Mouse (Mus musculus): ENCODE results near the gene Senp6. TPM values are rescaled to one million over a fixed set of nuclear protein-coding genes. Genes with fewer than 3 reads are reported as not detected.

Senp6 gene
- total RNA-seq, 1 experiment, result 86.7 TPM

DNA sequence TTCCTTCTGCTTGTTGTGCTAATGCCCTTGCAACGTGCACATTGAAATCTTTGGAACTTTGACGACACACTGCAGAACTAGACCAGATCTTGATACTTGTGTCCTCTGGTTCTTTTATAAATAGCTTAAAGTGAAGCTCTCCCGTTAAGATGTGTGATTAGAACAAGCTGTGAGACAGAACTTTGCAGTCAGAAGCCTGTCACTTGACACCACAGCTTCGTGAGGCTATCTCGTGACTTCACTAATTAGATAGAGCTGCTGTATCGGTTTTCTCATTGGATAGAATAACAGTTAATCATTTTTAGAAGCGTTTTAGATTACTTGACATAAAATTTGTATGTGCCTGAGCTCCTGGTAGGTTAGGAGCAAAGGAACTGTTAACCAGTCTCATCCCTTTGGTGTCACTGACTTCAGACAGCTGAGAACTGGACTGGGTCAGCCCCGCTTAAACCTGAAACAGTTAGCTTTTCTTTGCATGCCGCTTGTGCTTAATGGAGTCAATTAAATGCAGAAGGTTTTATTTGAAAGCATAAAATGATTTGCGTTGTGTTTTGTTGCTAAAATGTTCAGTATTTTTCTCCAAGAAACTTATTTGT lies 79.4 kb downstream of the Senp6 start:
- Histone ChIP-seq H3K4me1 (ENCODE audit: control insufficient read depth in 2 of 2, insufficient read depth in 2 of 2, low read length in 2 of 2, poor library complexity in 1 of 2) (no peaks in the 10 kb centered on the region), H3K36me3 (ENCODE audit: control insufficient read depth, insufficient read depth, low read length, poor library complexity, severe bottlenecking) (peaks cover 10% of the 10 kb centered on the region), H3K27ac (ENCODE audit: insufficient read depth, low read depth, low read length, poor library complexity, severe bottlenecking) (no peak overlapping the region), H3K4me3 (ENCODE audit: insufficient read depth in 1 of 2, low read depth in 1 of 2, low read length in 2 of 2, poor library complexity in 1 of 2, severe bottlenecking in 1 of 2) (no peak overlapping the region), H3K9me3 (ENCODE audit: control insufficient read depth, insufficient read depth, low read depth, low read length) (no peaks in the 10 kb centered on the region), H3K9ac (ENCODE audit: insufficient read depth, low read depth, low read length, poor library complexity, severe bottlenecking) (no peak overlapping the region)
- no peak for DNase-seq (ENCODE audit: low read depth, low spot score)
- in situ Hi-C loops (cut with MboI; ENCODE audit: low sequenced_read_pairs in 2 of 2, unreplicated experiment in 2 of 2), result no loop called here
- TF ChIP-seq MAFK (IDR thresholded peaks at IDR 0.05; ENCODE audit: insufficient read depth, low read depth, low read length), result no peak
- no peak for TF ChIP-seq ZC3H11A (IDR thresholded peaks at IDR 0.05; ENCODE audit: borderline replicate concordance, low read depth, low read length)
- TF ChIP-seq CHD2 (IDR thresholded peaks at IDR 0.05; ENCODE audit: low read depth, low read length), result no peak
- no peak for TF ChIP-seq HCFC1 (IDR thresholded peaks at IDR 0.05; ENCODE audit: borderline replicate concordance, insufficient read depth, low read length)
- no peak for TF ChIP-seq ZNF384 (IDR thresholded peaks at IDR 0.05; ENCODE audit: low read depth, low read length)

DNA sequence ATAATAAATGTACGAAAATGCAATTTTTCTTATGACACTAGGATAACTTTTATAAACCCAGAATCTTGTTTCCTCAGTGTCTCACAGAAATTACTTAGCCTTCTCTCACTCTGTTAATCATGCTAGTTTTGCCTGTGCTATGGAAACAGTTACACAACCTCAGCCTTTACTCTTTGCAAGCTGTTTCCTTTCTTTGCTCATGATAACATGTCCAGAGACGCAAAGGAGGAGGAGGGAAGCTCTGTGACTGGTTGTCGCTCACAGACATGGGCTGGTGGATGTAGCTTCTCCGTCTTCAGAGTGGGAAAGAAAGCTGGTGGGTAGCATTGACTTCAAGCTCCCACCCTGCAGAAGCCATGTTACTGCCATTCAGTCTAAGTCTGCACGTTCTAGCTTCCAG lies 82.9 kb downstream of the Senp6 start:
- H3K4me3 ChIP-seq (ENCODE audit: insufficient read depth in 1 of 2, low read depth in 1 of 2, low read length in 2 of 2, poor library complexity in 1 of 2, severe bottlenecking in 1 of 2), result no peak overlapping the region

DNA sequence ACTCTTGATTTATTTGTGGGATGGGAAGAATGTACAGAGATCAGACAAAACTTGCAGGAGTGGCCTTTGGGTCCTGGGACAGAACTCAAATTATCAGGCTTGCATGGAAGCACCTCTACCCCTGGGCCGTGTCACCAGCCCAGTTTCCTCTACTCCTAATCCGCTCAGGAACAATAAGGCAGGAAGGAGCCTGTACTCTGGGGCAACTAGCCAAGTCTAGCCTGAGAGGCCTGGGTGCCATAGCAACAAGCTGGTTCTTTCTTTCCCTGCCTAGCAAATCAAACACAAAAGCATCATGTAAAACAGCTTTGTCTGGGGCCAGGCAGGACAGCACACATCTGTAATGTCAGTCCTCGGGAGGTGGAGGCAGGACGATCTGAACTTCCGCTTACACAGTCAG lies 88.6 kb downstream of the Senp6 start:
- DNase-seq (ENCODE audit: low read depth, low spot score), result peak; percentile 11
- no peak overlapping the region for H3K9ac ChIP-seq (ENCODE audit: insufficient read depth, low read depth, low read length, poor library complexity, severe bottlenecking)
- H3K27ac ChIP-seq (ENCODE audit: insufficient read depth, low read depth, low read length, poor library complexity, severe bottlenecking), result no peak overlapping the region
- H3K36me3 ChIP-seq (ENCODE audit: control insufficient read depth, insufficient read depth, low read length, poor library complexity, severe bottlenecking), result no peaks in the 10 kb centered on the region
- H3K9me3 ChIP-seq (ENCODE audit: control insufficient read depth, insufficient read depth, low read depth, low read length), result no peaks in the 10 kb centered on the region
- TF ChIP-seq MAFK (IDR thresholded peaks at IDR 0.05; ENCODE audit: insufficient read depth, low read depth, low read length) (no peak), HCFC1 (IDR thresholded peaks at IDR 0.05; ENCODE audit: borderline replicate concordance, insufficient read depth, low read length) (no peak), ZC3H11A (IDR thresholded peaks at IDR 0.05; ENCODE audit: borderline replicate concordance, low read depth, low read length) (no peak), CHD2 (IDR thresholded peaks at IDR 0.05; ENCODE audit: low read depth, low read length) (no peak), ZNF384 (IDR thresholded peaks at IDR 0.05; ENCODE audit: low read depth, low read length) (no peak)
- 0 out of 4 replicates have a peak, but pooled peaks cover 0 to 2% of the 10 kb centered on the region in 2 experiments for H3K4me1 ChIP-seq (ENCODE audit: control insufficient read depth in 2 of 2, insufficient read depth in 2 of 2, low read length in 2 of 2, poor library complexity in 1 of 2)
- no peak overlapping the region for H3K4me3 ChIP-seq (ENCODE audit: insufficient read depth in 1 of 2, low read depth in 1 of 2, low read length in 2 of 2, poor library complexity in 1 of 2, severe bottlenecking in 1 of 2)
- in situ Hi-C loops (cut with MboI; ENCODE audit: low sequenced_read_pairs in 2 of 2, unreplicated experiment in 2 of 2), result no loop called here

More for the DNA sequence above, 82.9 kb downstream of the Senp6 start:
- DNase-seq (ENCODE audit: low read depth, low spot score), result no peak
- no peaks in the 10 kb centered on the region for H3K9me3 ChIP-seq (ENCODE audit: control insufficient read depth, insufficient read depth, low read depth, low read length)
- no peak overlapping the region for H3K9ac ChIP-seq (ENCODE audit: insufficient read depth, low read depth, low read length, poor library complexity, severe bottlenecking)
- TF ChIP-seq ZC3H11A (IDR thresholded peaks at IDR 0.05; ENCODE audit: borderline replicate concordance, low read depth, low read length), result no peak
- no peak for TF ChIP-seq MAFK (IDR thresholded peaks at IDR 0.05; ENCODE audit: insufficient read depth, low read depth, low read length)
- TF ChIP-seq ZNF384 (IDR thresholded peaks at IDR 0.05; ENCODE audit: low read depth, low read length), result no peak
- no peak for TF ChIP-seq HCFC1 (IDR thresholded peaks at IDR 0.05; ENCODE audit: borderline replicate concordance, insufficient read depth, low read length)
- no peak overlapping the region for H3K27ac ChIP-seq (ENCODE audit: insufficient read depth, low read depth, low read length, poor library complexity, severe bottlenecking)
- H3K36me3 ChIP-seq (ENCODE audit: control insufficient read depth, insufficient read depth, low read length, poor library complexity, severe bottlenecking), result 0 out of 2 replicates have a peak, but pooled peaks cover 2% of the 10 kb centered on the region
- no peaks in the 10 kb centered on the region for H3K4me1 ChIP-seq (ENCODE audit: control insufficient read depth in 2 of 2, insufficient read depth in 2 of 2, low read length in 2 of 2, poor library complexity in 1 of 2)
- in situ Hi-C loops (cut with MboI; ENCODE audit: low sequenced_read_pairs in 2 of 2, unreplicated experiment in 2 of 2), result no loop called here

DNA sequence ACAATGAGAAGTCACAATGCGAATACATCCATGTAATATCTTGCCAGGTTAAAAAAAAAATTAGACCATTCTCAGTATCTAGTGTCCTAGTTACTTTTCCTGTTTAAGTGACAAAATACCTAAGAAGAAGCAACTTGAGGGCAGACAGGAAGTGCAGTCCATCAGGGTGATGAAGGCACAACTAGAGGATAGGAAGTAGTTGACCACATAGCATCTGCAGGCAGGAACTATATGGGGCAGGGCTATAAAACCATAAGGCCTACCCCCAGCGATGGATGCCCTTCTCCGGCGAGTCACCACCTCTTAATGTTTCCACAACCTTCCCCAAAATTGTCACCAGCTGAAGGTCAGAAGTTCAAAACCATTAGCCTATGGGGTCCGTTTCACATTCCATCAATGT lies 90.1 kb downstream of the Senp6 start:
- Histone ChIP-seq H3K36me3 (ENCODE audit: control insufficient read depth, insufficient read depth, low read length, poor library complexity, severe bottlenecking) (no peaks in the 10 kb centered on the region), H3K9ac (ENCODE audit: insufficient read depth, low read depth, low read length, poor library complexity, severe bottlenecking) (no peak overlapping the region), H3K27ac (ENCODE audit: insufficient read depth, low read depth, low read length, poor library complexity, severe bottlenecking) (no peak overlapping the region), H3K4me3 (ENCODE audit: insufficient read depth in 1 of 2, low read depth in 1 of 2, low read length in 2 of 2, poor library complexity in 1 of 2, severe bottlenecking in 1 of 2) (no peak overlapping the region), H3K4me1 (ENCODE audit: control insufficient read depth in 2 of 2, insufficient read depth in 2 of 2, low read length in 2 of 2, poor library complexity in 1 of 2) (0 out of 4 replicates have a peak, but pooled peaks cover 0 to 2% of the 10 kb centered on the region in 2 experiments), H3K9me3 (ENCODE audit: control insufficient read depth, insufficient read depth, low read depth, low read length) (no peaks in the 10 kb centered on the region)
- TF ChIP-seq CHD2 (IDR thresholded peaks at IDR 0.05; ENCODE audit: low read depth, low read length) (no peak), HCFC1 (IDR thresholded peaks at IDR 0.05; ENCODE audit: borderline replicate concordance, insufficient read depth, low read length) (no peak), ZNF384 (IDR thresholded peaks at IDR 0.05; ENCODE audit: low read depth, low read length) (no peak), ZC3H11A (IDR thresholded peaks at IDR 0.05; ENCODE audit: borderline replicate concordance, low read depth, low read length) (no peak), MAFK (IDR thresholded peaks at IDR 0.05; ENCODE audit: insufficient read depth, low read depth, low read length) (no peak)
- in situ Hi-C loops (cut with MboI; ENCODE audit: low sequenced_read_pairs in 2 of 2, unreplicated experiment in 2 of 2), result no loop called here
- DNase-seq (ENCODE audit: low read depth, low spot score), result no peak
